Mouse (Mus musculus) CD8-positive naive resting alpha-beta T cell, adult 2 months (primary cell): ENCODE results near the gene Cryzl1.

ENCODE experiments used
- DNase-seq, 2 experiments: peaks; one replicate each; pipeline ENCODE4 v3.0.0; 2022; ENCODE audit warnings: low read depth in 2 of 2, low spot score in 2 of 2

The Cryzl1 gene

DNA sequence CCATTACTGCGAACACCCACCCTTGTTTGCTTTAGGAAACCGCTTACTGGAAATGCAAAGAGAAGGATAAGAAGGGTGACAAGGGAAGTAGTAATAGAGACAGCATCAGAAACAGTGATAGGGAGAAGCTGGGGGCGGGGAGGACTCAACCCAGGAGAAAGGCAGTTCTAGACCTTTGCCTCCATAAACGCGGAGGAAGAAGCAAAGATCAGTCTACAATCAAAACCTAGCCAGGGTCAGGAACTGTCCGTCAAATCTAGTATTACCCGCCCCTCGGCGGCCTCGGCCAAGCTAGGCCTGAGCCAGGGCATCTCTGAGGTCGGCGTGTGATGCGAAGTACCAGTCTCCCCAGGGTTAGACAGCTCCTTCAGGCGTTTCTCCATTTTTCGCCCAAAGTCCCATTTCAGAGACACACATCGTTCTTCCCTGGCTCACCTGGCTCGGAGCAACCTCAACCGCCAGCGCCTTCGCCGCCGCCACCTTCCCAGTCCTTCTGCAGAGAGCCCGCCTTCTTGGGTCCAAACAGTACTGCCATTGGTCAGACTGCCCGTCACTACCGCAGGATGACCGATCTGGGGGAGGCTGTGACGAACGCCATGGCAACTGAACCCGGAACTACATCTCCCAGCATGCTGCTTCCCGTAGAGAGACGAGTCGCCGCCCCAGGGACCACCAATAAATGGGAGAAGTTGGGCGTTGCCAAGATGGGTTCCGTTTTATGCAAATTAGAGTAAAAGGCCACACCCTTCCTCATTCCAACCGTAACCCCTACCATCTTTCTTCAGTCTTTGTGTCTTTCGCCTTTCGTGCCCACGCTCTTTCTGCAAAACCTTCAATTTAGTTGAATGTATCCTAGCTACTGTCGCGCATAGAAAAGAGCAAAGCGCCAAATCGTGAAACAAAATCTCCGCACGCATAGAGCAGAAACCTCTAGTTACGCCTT lies at the start of gene Cryzl1:
TSS of gene Cryzl1 (minus strand) at position 853 of the 943 bp plus-strand sequence.
- peak; percentile 84 for DNase-seq

DNA sequence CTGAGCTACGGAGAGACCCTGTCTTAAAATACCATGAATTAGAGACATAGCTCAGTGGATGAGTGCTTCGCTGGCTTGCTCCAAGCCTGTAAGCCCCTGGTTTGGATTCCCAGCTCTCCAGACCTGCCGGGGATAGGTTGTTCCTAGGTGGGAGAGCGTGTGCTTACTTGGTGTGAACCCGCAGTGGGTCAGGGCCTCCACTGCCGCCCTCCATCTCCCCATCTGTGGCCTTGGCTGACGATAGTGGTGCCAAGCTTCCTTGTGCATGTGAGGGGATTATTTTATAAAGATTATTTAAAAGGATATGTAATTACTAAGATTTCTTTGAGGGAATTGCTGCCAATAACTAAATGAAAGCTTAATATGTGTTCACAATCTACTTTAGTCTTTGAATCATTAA lies 43.8 kb upstream of the Cryzl1 start:
- no peak for DNase-seq

DNA sequence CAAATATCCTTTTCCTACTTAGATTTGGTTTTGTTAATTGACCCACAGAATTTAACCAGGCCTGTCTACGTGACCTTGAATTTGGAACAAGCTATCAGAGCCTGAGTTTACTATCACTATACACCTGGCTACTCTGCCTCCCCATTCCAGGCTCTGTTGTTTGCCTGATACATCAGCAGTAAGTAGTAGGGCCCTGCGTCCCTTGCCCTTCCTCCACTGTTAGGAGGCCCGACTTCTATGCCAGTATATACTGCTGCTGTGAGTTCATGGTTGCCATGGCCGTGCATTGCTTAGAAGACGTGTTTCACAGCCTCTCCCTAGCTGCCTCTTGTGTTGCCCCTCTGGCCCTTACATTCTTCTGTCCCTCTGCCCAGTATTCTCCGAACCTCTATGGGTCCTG lies 42.6 kb upstream of the Cryzl1 start:
- DNase-seq = no peak

DNA sequence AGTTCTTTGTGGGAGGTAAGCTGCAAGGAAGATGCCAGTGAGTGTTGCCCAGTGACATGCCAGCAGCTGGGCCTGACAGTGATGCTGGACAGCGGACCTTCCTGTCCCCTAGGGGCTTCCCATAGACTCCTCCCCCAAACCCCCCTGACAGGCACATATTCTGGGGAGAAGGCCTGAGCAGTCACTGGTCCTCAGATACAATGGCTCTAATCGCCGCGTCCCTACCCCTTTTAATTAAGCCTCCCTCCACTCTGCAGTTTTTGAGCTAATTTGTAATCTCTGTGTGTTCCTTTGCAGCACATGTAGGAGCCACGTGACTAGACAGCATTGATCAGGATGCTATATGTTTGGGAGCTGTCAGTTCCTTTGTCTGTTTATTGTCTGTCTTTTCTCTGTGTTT lies 41.9 kb upstream of the Cryzl1 start:
- DNase-seq = no peak

DNA sequence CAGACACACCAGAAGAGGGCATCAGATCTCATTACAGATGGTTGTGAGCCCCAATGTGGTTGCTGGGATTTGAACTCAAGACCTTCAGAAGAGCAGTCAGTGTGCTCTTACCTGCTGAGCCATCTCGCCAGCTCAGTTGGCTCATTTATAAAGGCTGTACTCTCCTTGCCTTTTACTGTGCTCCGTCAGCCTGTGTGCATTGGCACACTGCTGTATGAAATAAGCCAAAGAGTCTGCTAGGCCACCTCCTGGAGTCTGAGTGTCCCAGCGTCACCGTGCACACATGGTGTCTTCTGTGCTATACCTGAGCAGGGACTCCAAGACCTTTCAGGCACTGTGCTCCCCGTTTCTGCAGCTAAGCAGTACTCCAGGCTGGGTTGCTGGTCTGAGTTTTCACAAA lies 41.1 kb upstream of the Cryzl1 start:
- no peak for DNase-seq

DNA sequence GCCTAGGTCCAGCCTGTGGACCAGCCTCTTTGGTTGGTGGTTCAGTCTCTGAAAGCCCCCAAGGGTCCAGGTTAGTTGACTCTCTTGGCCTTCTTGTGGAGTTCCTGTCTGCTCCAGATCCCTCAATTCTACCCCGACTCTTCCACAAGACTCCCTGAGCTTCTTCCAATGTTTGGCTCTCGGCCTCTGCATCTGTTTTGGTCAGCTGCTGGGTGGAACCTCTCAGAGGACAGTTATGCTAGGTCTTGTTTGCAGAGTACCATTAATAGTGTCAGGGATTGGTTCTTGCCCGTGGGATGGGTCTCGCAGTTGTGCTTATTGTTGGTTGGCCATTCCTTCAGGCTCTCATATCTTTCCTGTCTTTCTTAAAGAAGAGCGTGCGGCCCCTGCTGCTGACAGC lies 39.8 kb upstream of the Cryzl1 start:
- DNase-seq = no peak

DNA sequence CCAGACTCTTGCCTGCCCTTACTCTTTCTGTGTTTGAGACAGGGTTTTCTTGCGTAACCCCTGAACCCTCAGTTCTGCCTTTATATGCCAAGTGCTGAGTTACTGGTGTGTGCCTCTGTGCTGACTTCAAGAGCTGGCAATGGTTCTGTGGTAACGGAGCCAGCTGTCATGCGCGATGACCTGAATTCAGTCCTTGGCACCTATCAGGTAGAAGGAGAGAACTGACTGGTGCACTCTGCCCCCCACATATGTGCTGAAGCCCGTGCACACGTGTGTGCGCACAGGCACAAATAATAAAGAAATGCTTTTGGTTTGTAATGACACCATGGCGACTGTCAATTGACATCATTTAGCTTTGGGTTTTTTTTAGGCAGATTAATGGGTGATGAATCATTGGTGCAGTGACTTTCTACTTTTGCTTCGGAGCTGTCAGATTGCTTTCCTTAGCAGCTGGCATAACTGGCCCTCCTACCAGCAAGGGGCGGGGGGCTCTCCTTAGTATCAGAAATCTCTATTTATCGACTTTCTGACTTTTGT lies 38.5 kb upstream of the Cryzl1 start:
- DNase-seq = no peak

DNA sequence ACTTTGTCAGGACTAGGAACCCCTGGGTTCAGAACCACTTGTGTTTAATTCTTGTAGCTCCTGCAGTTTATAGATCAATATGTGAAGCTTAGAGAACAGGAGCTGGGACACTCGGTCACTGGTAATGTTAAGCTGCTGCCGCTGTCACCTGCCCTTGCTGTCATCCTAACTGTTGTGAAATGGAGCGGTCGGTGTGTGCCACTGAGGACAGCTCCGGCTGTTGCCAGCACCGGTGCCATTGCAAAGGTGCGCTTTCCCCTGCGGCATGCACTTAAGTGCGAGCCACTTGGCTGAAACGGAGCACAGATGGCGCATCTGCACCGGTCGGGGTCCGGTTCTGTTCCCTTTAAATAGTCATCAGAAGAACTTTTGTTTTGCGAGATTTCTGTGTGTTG lies 37.0 kb upstream of the Cryzl1 start:
- no peak for DNase-seq

DNA sequence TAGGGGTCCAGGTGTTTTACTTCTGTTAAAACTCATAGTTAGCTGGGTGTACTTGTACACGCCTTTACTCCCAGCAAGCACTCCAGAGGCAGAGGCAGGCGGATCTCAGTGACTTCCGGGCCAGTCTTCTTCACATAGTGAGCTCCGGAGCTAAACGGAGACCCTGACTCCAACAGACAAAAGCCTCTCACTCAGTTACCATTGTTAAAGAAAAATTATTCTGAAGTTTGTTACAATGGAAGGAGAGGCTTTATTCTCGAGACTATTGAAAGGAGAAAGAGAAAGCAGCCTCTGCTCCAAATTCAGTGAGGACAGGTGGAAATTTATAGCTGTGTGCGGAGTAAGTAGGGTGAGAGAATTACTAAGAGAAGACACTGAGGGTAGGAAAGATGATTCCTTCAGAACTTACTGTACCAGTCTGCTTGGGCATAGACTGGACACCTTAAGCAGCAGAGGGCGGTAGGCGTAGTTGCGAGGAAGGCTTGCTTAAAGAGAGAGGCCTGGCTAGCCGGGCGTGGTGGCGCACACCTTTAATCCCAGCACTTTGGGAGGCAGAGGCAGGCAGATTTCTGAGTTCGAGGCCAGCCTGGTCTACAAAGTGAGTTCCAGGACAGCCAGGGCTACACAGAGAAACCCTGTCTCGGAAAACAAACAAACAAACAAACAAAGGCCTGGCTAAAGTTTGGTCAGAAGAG lies 36.5 kb upstream of the Cryzl1 start:
- no peak for DNase-seq

DNA sequence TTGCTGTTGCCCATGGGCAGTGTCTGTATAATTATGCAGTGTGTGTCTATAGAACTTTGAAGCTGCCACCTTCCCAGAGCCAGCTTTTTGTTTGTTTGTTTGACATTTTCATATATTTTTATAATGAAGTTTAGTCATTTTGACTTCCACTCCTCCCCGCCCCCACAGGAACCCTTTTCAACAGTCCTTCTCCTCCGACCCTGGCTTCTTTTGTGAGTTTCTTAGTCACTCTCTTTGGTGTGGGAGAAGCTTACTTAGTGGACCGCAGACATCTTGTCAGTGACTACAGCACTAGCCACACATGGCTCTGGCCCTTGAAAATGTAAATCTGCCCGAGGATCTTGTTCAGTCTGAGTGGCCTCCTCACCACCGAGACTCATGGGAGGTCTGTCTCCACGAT lies 35.6 kb upstream of the Cryzl1 start:
- no peak for DNase-seq

DNA sequence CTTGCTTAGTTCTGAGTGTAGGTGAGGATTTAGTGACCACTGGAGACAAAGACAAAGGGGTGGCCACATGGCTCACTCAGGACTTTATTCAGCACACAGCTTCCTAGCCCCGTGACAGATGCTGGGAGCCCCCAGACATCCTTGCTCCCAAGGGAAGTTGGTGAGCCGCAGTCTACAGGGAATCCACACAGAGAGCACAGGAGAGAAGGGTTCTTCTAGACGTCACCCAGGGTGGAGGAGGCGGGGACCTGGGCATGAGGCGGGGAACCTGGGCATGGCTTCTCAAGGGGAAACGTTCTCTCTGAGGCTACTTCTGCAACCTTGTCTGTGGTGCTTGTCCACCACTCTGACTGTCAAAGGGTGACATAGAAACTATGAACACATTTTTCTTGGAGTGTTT lies 35.2 kb upstream of the Cryzl1 start:
- DNase-seq = no peak

DNA sequence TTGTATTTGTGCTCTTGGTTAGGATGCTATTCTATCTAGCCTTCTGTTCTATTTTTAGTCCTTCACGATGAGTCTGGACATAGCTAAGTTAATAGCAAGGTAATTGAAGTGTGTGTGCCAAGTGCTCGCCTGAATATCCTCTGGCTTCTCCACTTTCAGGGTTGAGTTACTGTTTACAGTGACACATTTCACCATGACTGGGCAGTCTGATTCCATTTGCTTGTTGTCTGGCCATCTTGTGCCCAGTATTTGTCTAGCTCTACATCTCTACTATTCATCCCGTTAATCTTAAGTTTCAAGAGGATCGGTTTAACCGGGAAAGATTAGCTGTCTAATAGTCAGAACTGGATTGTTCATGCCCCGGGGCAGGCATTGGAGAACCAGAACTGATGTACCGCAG lies 33.7 kb upstream of the Cryzl1 start:
- DNase-seq = no peak

DNA sequence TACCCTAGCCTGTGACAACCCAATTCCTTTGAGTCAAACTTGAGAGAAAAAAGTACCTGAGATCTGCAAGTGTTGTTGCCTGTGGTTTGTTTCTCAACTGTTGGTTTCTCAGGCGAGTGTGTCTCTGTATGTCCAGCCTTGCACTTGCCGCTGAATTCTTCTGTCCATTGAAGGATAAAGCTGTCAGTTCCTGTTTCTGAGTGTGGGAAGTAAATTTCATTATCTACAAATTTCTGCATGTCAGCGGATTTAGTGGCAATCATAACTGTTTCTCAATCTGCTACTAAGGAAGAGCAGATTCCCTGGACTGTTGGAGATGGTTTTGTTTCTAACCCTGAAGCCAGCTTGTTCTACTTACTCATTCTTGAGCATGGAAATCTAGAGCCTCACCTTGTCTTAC lies 33.0 kb upstream of the Cryzl1 start:
- no peak for DNase-seq

DNA sequence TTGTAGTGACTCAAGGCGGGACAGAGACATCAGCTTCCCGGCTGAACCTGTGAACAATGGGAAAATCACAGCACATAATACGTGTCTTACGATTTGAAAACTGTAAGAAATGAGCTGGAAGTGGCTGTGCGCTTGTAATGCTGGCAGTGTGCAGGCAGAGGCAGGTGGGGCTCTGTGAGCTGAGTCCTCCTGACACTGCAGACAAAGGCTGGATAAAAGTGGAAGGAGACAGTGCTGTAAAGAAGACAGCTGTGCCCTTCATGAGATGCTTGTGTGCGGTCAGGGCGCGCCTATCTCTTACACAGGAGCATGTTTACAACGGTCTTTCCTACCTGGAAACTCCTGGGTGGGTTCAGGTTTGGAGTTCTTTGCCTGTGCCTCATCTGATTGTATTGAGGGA lies 32.4 kb upstream of the Cryzl1 start:
- no peak for DNase-seq

DNA sequence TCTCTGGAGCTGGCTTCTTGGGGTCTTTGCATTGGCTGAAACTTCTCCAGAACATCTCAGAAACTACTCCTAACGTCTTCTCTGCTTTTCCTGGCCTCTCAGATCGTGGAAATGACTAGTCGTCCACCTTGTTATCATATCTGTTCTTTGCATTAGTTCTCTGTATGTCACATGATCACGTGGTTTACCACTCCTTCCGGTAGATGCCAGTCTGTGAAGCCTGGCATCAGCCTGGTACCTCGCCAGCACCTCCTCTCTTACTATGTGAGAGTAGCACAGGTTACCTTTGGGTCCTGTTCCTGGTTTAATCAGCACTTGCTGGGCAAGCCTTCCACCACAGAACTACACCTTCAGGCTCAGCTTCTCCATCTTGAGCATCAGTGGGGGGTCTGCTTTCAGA lies 26.2 kb upstream of the Cryzl1 start:
- peak in 1 of 2 experiments; percentile 15 for DNase-seq

DNA sequence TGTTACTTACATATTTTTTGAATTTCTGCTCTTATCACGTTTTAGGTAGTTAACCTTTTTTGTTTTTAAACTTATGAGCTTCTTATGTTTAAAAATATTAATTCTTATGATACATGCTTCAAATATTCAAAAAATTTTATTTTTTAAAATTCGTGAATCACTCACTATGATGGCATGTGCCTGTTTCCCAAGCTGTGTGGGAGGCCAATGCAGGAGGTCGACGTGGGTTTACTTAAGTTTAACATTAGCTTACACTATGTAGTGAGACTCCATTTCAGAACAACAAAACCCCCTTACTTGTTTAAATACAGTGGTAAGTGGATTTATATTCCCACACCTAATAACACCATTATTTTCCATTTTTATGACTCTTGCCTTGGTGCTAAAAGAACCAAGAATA lies 24.8 kb upstream of the Cryzl1 start:
- no peak for DNase-seq

DNA sequence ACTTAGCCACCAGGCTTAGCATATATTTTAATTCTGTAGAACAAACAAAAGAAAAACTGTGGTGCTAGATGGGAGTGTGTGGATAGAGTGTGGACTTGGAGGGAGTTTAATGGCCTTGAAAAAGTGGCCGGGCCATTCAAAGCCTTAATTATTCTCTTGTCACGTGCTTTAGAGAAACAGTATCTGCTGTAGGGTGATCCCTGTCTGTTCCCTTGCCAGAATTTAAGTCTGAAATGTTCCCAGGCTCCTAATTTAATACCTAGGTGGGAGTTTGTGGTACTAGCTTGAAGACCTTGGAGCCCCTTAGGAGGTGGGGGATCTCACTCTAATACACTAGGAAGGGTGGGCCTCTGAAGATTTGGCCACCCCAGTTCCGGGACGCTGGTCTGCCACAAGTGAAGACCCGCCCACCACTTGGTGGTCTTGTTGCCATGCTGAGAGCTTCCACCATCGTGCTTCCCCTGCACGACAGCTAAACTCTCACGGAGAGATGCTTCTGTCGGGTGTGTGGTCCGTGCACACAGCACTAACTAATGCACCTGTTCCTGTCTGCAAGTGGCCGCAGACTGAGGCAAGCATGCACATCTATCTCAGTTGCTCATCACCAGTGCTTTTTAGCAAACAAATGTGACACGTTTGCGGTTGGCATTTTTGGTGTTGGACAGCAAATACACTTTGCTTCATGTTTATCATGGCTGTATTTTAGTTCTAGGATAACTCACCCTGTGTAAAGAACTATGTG lies 23.0 kb upstream of the Cryzl1 start:
- DNase-seq = no peak

DNA sequence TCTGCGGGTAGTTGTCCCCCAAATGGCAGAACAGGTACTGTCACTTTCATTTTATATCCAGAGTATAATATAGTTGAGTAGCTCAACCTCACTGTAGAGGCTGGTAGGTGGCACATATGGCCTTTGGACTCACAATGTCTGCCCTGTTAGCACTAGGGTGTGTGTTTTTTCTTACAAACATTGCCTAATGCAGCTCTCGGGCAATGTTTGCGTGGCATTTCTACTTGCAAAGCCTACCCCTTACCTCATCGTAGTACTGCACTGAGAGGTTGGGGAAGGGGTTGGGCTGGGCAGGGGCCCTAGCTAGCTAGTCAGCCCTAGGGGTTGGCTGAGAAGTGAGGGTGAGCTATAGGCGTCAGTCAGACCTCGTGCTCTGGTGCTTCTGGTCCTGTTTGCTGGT lies 18.8 kb upstream of the Cryzl1 start:
- DNase-seq = no peak

DNA sequence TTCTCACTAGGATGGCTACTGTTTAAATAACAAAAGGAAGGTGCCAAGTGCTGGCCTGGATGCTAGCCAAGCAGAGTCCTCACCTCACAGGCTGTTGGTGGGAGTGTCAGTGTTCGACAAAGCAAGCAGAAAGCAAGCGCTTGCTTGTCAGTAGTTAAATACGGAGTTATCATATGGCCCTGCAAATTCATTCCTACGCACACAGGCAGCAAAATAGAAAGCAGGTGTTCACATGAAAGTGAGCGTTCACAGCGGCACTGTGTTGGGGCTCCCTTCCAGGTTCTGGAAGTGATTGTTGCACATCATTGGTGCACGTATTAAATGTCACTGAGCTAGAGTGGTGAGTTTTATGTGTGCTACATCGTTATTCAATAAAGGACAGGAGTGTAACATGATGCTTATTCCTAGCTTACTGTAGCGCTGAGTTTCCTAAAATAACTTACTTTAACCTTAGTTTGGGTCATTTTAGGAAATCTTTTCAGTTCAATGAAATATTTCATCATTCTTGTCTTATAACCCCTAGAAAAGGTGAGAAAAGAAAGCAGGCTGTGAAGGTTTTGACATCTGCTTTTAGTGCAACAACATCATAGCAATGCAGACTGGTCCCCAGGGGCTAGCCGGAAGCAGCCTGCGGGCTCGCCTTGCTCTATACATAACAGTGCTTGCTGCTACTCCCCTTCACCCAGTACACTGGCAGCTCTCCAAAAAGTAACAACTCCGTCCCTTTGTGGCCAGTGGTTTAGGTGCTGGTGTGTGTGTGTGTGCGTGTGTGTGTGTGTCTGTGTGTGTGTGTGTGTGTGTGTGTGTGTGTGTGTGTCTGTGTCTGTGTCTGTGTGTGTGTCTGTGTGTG lies 17.6 kb upstream of the Cryzl1 start:
- DNase-seq = no peak

DNA sequence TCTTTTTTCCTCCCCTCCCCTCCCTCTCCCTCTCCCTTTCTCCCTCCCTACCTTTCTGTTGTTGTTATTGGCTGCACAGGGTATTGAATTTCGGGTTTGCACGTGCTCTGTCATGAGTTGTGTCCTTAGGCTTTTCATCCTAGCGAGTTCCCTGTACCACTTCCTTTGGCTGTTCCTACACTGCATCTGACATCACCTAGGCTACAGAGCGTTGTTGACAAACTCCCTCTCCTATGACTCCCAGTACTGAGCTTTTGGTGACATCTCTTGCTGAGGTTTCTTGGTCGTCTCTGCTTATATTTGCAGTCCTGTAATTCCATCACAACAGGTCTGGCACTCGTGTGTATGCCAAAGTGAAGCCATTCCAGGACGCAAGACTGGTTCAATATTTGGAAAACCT lies 14.3 kb upstream of the Cryzl1 start:
- DNase-seq = no peak

DNA sequence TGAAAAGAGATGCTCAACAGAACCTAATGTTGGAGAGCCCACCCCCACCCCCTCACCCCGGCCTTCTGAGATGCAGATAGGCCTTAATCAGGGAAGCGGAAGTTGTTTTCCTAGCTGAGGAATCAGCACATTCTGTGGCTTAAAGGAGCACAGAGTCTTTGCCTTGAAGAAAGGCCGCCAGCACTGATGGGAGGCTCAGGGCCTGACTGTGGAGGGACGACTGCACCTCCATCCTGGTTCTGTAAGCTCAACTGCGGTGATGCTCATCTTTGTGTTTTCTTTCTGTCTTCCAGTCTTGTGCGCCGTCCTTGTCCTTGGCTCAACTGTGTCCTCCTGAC lies 12.1 kb upstream of the Cryzl1 start:
- no peak for DNase-seq
